Mouse (Mus musculus): ENCODE data around the gene Sept9. TPM values are rescaled to one million over a fixed set of nuclear protein-coding genes. Genes with fewer than 3 reads are reported as not detected.

Sept9 gene
- polyA plus RNA-seq, 1 experiment from 2014 or later = 106 TPM

DNA sequence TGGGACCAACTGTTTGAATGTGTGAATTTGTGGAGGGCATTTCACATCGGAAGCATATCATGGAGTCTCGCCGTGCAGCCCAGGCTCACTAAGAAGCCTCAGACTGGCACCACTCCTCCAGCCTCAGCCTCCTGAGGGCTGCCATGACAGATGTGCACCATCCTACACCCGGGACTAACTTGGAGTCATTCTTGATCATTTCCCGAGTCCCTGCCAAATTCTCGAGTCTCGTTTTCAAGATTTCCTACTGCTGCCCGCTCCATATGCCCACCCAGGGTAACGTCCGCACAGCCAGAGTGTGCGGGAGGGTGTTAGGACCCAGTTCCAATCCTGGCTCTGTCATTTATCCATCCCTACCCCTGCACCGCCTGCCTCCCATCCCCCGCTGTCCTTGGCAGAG, 53.4 kb downstream of the Sept9 start:
- no peak for ATAC-seq (replicated peaks)
- Histone ChIP-seq H3K4me3 (no peak overlapping the region), H3K27ac (no peak overlapping the region), H3K36me3 (replicated peaks) (no peaks in the 10 kb centered on the region), H3K9ac (no peak overlapping the region), H3K9me3 (no peaks in the 10 kb centered on the region), H3K4me2 (no peak overlapping the region), H3K27me3 (replicated peaks) (no peaks in the 10 kb centered on the region), H3K4me1 (peaks cover 20% of the 10 kb centered on the region)
- 87% methylated on average over 13 of the region's 13 CpGs for WGBS

DNA sequence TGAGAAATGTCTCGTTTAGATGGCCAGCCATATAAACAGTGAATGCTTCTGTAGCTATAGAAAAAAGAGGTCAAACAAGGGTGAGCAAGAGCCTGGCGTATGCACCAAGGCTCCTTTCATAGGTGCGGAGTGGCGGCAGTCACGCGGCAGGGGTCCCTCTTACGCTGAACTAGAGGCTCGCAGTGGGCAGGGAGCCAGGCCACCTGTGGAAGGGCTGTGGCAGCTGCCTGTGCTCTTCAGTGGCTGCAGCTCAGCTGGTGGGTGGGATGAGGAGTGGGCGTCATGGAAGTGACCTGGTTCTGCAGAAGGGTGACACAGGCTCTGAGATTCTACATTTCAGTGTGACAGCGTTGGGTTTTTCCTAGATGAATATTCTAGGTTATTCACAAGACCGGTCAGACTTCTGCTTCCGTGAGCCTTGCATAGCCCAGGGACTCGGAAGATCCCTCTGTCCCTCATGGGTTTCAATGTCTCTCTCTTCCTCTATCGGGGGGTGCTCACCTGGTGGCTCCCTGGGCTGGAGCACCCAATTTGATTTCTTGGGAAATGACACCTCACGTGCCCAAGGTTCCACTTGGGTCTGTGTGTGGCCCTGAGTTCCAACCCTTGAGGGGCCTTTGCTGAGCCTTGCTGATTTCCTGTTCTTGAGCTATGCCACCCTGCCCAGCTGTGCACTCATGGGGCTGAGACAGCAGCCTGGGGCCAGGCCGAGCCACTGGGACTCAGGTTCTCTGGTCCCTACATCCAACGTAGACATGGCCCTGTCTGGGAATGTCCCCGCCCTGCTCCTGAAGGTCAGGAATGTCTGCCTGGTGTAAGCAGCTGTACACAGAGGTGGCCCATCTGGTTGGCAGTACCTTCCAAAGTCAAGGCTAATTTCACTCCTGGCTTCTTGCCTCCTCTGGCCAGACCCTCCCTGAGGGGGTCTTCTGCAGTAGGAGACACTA, 55.0 kb downstream of the Sept9 start:
- Histone ChIP-seq H3K4me2 (no peak overlapping the region), H3K9ac (no peak overlapping the region), H3K36me3 (replicated peaks) (no peaks in the 10 kb centered on the region), H3K9me3 (no peaks in the 10 kb centered on the region), H3K4me1 (peaks cover 5% of the 10 kb centered on the region), H3K27ac (no peak overlapping the region), H3K27me3 (replicated peaks) (no peaks in the 10 kb centered on the region), H3K4me3 (no peak overlapping the region)
- WGBS = 68% methylated on average over 18 of the region's 18 CpGs
- no peak for ATAC-seq (replicated peaks)

DNA sequence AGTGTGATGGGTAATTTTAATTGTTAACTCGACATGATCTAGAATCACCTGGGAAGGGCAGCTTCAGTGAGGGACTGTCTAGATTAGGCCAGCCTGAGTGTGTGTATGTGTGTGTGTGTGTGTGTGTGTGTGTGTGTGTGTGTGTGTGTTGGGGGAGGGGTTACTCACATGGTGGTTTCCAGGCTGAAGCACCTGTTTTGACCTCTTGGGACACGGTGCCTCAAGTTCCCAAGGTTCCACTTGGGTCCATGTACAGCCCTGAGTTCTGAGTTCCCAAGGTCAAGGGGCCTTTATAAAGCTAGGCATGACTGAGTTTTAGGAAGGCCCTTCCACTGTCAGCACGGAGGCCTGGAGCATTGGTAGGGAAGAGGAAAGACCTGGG, 55.6 kb downstream of the Sept9 start:
- no peak overlapping the region for H3K9ac ChIP-seq
- WGBS = 88% methylated on average over 3 of the region's 3 CpGs
- H3K27ac ChIP-seq = no peak overlapping the region
- no peaks in the 10 kb centered on the region for H3K27me3 ChIP-seq (replicated peaks)
- H3K4me2 ChIP-seq = no peak overlapping the region
- no peak for ATAC-seq (replicated peaks)
- no peaks in the 10 kb centered on the region for H3K4me1 ChIP-seq
- no peaks in the 10 kb centered on the region for H3K36me3 ChIP-seq (replicated peaks)
- no peaks in the 10 kb centered on the region for H3K9me3 ChIP-seq
- H3K4me3 ChIP-seq = no peak overlapping the region

DNA sequence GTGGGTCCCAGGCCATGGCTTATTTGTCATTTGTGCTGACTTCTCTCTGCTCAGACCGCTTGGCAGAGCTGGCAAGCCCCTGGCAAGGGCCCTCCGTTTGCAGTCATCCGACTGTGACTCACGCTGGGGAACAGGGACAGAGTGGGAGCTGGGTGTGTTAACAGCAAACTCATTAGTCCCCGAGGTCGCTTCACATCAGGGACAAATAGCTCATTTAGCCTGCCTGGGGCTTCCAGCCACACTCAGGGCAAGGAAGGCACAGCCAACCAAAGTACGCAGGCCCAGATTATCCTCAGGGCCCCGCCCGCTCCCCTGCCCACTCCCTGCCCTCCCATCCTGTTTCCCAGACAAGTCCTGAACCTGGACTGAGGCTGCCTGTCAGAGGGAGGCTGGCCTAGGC, 56.6 kb downstream of the Sept9 start:
- ATAC-seq (replicated peaks) = no peak
- H3K4me3 ChIP-seq = no peak overlapping the region
- no peaks in the 10 kb centered on the region for H3K27me3 ChIP-seq (replicated peaks)
- no peak overlapping the region for H3K9ac ChIP-seq
- no peaks in the 10 kb centered on the region for H3K36me3 ChIP-seq (replicated peaks)
- no peaks in the 10 kb centered on the region for H3K9me3 ChIP-seq
- H3K27ac ChIP-seq = no peak overlapping the region
- 57% methylated on average over 9 of the region's 9 CpGs for WGBS
- H3K4me2 ChIP-seq = no peak overlapping the region
- peaks cover 4% of the 10 kb centered on the region; the same call in 1 of the 2 replicates for H3K4me1 ChIP-seq

DNA sequence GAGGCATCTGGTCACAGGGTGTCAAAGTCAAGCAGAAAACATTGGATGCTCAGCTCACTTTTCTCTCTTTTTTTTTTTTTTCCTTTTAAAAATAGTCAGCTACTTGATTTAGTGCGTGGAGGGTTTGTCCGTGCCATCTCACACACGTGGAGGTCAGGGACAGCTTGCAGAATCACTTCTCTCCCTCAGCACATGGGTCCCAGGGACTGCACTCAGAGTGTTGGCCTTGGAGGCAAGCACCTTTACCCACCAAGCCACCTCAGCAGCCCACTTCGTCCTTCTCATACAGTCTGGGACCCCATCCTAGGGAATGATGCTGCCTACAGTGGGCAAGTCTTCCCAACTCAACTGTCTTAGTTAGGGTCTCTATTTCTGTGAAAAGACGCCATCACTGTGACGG, 57.4 kb downstream of the Sept9 start:
- Histone ChIP-seq H3K4me2 (no peak overlapping the region), H3K9me3 (no peaks in the 10 kb centered on the region), H3K27me3 (replicated peaks) (no peaks in the 10 kb centered on the region), H3K27ac (no peak overlapping the region), H3K36me3 (replicated peaks) (no peaks in the 10 kb centered on the region), H3K9ac (no peak overlapping the region), H3K4me1 (peaks cover 4% of the 10 kb centered on the region; the same call in 1 of the 2 replicates), H3K4me3 (no peak overlapping the region)
- WGBS = 98% methylated on average over 6 of the region's 6 CpGs
- no peak for ATAC-seq (replicated peaks)

DNA sequence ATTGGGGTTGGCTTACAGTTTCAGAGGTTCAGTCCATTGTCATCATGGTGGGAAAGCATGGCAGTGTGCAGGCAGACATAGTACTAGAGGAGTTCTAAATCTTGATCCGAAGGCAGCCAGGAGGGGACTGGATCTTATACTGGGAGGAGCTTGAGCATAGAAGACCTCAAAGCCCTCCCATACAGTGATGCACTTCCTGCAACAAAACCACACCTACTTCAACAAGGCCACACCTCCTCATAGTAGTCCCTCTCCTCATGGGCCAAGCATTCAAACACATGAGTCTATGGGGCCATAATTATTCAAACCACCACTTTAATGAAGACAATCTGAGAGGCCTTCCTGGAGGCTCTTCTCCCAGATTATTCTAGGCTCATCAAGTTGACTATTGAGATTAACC, 57.8 kb downstream of the Sept9 start:
- Histone ChIP-seq H3K27ac (no peak overlapping the region), H3K36me3 (replicated peaks) (no peaks in the 10 kb centered on the region), H3K27me3 (replicated peaks) (no peaks in the 10 kb centered on the region), H3K9ac (no peak overlapping the region), H3K4me2 (no peak overlapping the region), H3K4me1 (peaks cover 4% of the 10 kb centered on the region; the same call in 1 of the 2 replicates), H3K4me3 (no peak overlapping the region), H3K9me3 (no peaks in the 10 kb centered on the region)
- 84% methylated on average over 1 of the region's 1 CpGs for WGBS
- ATAC-seq (replicated peaks) = no peak

DNA sequence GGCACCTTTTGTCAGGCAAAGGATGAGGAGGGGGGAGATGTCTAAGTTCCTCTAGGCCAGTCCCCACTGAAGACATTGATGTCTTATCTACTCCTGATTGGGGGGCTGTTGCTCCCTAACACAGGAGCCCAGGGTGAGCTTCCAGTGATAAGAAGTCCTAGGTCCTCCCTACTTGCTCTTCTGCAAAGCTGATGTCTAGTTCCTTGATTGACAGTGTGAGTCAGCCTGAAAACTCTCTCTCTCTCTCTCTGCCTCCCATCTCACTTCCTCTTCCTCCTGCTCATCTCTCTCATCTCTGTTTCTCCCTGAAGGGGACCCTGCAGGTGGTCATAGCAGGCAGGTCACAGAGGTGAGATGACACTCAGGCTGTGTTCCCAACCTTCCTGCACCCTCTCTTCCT, 58.4 kb downstream of the Sept9 start:
- Histone ChIP-seq H3K4me2 (no peak overlapping the region), H3K4me1 (peaks cover 4% of the 10 kb centered on the region; the same call in 1 of the 2 replicates), H3K9ac (no peak overlapping the region), H3K4me3 (no peak overlapping the region), H3K9me3 (no peaks in the 10 kb centered on the region), H3K27ac (no peak overlapping the region), H3K27me3 (replicated peaks) (no peaks in the 10 kb centered on the region), H3K36me3 (replicated peaks) (no peaks in the 10 kb centered on the region)
- no peak for ATAC-seq (replicated peaks)

DNA sequence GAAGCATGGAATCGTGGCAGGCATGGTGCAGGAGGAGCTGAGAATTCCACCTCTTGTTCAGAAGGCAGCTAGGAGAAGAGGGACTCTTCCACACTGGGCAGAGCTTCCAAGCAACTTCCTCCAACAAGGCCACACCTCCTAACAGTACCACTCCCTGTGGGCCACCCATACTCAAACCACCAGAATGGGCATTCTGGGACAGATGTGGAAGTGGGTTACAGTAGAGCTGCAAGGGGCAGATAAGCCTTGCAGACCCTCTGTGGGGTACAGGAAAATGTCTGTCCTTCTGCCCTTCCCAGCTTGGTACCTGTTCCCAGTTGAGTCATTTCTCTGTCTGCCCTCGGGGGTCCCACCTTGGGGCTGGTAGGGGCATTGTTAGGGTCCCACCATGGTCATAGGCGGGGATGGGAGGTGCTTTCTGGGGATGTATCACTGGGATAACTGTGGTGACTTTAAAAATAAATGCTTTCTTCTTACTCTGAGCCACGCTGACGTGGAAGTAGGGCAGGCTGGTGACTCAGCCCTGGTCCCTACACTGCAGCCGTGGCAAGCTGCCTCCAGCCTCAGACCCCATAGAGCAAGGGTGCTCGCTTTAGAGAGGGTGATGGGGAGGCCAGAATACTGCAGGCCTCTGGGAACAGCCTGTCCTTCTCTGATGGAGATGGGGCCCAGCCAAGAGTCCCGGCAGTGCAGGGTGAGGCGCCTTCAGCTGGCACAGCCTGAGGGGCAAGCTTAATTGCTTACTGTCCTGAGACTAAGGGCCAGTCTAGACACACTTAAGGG, 59.9 kb downstream of the Sept9 start:
- Histone ChIP-seq H3K27me3 (replicated peaks) (no peaks in the 10 kb centered on the region), H3K36me3 (replicated peaks) (no peaks in the 10 kb centered on the region), H3K9me3 (no peaks in the 10 kb centered on the region), H3K4me3 (no peak overlapping the region), H3K4me1 (peaks cover 4% of the 10 kb centered on the region; the same call in 1 of the 2 replicates), H3K4me2 (no peak overlapping the region), H3K9ac (no peak overlapping the region), H3K27ac (no peak overlapping the region)
- no peak for ATAC-seq (replicated peaks)
- WGBS = 84% methylated on average over 9 of the region's 9 CpGs

DNA sequence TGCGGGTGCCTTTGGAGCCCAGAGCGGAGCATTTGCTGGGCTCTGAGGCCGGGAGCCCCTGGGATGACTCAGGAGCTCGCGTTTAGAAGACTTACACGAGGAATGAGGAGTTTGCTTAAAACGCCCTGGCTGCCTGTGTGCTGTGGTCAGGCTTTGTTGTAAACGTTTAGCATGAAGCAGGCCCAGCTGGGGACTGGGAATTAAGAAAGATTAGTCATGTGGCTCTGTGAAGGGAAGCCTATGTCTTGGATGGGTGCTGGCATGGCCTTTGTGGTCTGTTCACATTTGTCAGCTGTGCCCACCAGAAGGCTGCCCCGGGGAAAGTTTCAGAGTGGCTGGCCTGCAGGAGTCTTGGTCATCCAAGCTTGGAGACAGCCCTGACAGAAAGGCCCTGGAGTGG, 61.2 kb downstream of the Sept9 start:
- Histone ChIP-seq H3K27ac (no peak overlapping the region), H3K9me3 (no peaks in the 10 kb centered on the region), H3K36me3 (replicated peaks) (no peaks in the 10 kb centered on the region), H3K4me1 (peaks cover 6% of the 10 kb centered on the region), H3K9ac (no peak overlapping the region), H3K27me3 (replicated peaks) (no peaks in the 10 kb centered on the region), H3K4me2 (no peak overlapping the region), H3K4me3 (no peak overlapping the region)
- ATAC-seq (replicated peaks) = no peak
- WGBS = 38% methylated on average over 9 of the region's 9 CpGs

DNA sequence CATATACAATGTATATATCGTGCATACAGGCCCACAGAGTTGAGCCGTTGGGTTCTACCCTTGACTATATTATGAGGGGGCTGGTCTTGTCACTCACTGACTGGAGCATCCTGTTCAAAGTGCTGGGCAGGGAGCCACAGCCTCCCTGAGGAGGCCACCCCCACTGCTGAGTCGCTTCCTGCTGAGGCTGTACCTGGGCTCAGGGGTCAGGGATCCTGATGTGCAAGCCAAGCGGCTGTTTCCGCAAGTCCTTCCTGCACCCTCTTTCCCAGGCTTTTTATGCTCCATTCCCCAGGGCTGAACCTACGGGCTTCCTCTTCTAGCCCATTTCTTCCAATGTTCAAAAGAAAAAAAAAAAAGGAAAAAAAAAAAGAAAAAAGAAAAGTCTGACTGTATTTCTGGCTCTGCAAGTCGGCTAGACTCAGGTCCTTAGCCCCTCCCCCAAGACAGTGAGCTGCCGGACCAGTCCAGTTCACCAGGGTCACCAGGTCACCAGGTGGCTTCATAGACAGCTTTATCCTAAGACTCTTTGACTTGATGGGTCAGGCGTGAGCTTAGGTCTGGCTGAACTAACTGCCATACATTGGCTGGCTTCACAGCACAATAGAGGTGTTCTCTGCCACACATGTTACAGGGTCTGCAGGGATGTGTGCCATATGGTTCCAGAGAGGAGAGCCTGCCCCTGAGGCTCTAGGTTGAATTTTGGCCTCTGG, 63.8 kb downstream of the Sept9 start:
- H3K9me3 ChIP-seq = no peaks in the 10 kb centered on the region
- H3K27me3 ChIP-seq (replicated peaks) = no peaks in the 10 kb centered on the region; the same call in 1 of the 2 replicates
- no peak overlapping the region for H3K27ac ChIP-seq
- H3K4me1 ChIP-seq = peaks cover 31% of the 10 kb centered on the region
- 58% methylated on average over 9 of the region's 9 CpGs for WGBS
- H3K9ac ChIP-seq = no peak overlapping the region
- H3K4me2 ChIP-seq = no peak overlapping the region
- ATAC-seq (replicated peaks) = no peak
- H3K36me3 ChIP-seq (replicated peaks) = no peaks in the 10 kb centered on the region
- H3K4me3 ChIP-seq = no peak overlapping the region

DNA sequence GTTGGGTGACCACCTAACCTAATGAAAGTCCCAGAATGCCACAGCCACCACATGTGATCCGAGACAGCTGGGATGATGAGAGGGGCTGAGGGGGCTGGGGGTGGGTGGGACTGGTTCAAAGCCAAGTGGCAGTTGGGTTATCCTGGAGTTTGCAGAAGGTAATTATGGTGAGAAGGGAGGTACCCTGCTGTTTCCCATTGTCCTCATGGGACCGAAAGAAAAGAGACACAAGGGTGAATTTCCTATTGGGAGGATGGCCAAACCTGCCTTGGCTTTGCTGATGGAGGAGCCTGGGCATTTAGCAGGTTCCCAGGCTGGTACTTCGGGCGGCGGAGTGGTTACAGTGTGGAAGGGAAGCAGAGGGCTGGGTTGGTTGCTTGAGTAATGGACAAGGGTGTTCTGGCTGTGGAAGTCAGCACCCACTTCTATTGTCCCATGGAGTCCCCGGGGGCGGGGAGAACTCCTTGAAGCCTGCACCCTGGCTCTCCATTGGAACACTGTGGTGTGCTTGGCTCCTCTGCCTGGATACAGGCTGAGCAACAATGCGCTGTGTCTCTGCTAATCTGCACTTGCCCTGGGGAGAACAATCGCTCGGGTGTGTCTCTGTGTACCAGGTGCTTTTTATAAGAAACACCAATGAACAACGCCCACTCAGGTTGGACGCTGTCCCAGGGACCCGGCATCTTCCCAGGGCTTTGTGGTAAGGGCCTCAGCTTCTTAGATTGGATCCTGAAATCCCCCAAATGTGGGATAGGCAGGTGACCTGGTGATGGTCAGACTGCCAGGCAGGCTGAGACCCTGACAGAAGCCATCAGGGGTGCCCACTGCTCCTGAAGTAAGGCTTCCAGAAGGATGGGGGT, 64.9 kb downstream of the Sept9 start:
- H3K4me1 ChIP-seq = peaks cover 40% of the 10 kb centered on the region

More for the DNA sequence above, 64.9 kb downstream of the Sept9 start:
- no peaks in the 10 kb centered on the region for H3K9me3 ChIP-seq
- H3K4me2 ChIP-seq = no peak overlapping the region
- no peaks in the 10 kb centered on the region for H3K36me3 ChIP-seq (replicated peaks)
- H3K27me3 ChIP-seq (replicated peaks) = no peaks in the 10 kb centered on the region; the same call in 1 of the 2 replicates
- WGBS = 62% methylated on average over 13 of the region's 13 CpGs
- no peak overlapping the region for H3K4me3 ChIP-seq
- ATAC-seq (replicated peaks) = no peak
- no peak overlapping the region for H3K27ac ChIP-seq
- H3K9ac ChIP-seq = no peak overlapping the region

Data from midbrain, embryonic 15.5 days (tissue).